Mouse (Mus musculus): ENCODE measurements around the gene Maco1. TPM values are rescaled to one million over a fixed set of nuclear protein-coding genes. Genes with fewer than 3 reads are reported as not detected.

The Maco1 gene
- polyA plus RNA-seq, 1 experiment from 2014 or later, result 22.6 TPM

DNA sequence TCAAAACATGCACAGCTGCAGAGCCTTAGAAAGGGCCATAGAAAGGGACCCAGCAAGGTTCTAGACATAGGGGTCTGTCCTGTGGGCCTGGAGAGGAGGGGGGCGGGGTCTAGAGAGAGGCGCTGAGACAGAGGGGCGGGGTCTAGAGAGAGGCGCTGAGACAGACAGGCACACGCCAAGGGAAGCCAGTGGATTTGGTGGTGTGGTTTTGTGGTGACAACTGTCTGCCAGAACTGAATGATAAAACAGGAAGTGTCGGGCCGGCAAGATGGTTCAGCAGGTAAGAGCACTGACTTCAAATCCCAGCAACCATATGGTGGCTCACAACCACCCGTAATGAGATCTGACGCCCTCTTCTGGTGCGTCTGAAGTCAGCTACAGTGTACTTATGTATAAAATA, 66.2 kb downstream of the Maco1 start:
- 32% methylated on average over 10 of the region's 10 CpGs for WGBS (ENCODE audit: insufficient replicate concordance)
- Histone ChIP-seq H3K27ac (ENCODE audit: low read depth, low read length) (no peak overlapping the region), H3K4me2 (no peak overlapping the region), H3K27me3 (ENCODE audit: control insufficient read depth, insufficient read depth, low read length) (no peaks in the 10 kb centered on the region), H3K36me3 (ENCODE audit: control insufficient read depth, insufficient read depth, low read length) (no peaks in the 10 kb centered on the region), H3K4me3 (ENCODE audit: low read depth, low read length) (no peak overlapping the region), H3K9me3 (replicated peaks; ENCODE audit: control insufficient read depth, low read length) (no peaks in the 10 kb centered on the region), H3K4me1 (ENCODE audit: control insufficient read depth, insufficient read depth, low read length) (no peaks in the 10 kb centered on the region), H3K9ac (ENCODE audit: low read depth, low read length) (no peak overlapping the region)
- ATAC-seq (replicated peaks; ENCODE audit: insufficient number of reproducible peaks, low FRiP score, low TSS enrichment), result no peak

DNA sequence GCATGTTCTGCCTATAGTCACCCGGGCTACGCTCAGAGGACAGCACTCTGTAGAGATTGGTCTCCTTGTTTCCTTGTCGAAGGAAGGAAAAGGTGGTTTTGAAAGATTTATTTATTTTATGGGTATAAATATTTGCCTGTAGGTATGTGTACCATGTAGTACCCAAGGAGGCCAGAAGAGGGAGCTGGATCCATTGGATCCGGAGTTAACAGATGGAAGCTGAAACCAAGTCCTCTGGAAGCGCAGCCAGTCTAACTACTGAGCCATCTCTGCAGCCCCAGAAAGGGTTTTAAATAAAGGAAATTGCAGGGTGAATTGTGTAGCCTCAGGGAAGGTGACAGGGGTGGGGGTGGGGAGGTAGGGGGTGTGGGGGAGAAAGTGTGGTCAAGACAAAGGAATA, 68.4 kb downstream of the Maco1 start:
- Histone ChIP-seq H3K36me3 (ENCODE audit: control insufficient read depth, insufficient read depth, low read length) (no peaks in the 10 kb centered on the region), H3K9ac (ENCODE audit: low read depth, low read length) (no peak overlapping the region), H3K4me3 (ENCODE audit: low read depth, low read length) (no peak overlapping the region), H3K4me1 (ENCODE audit: control insufficient read depth, insufficient read depth, low read length) (no peaks in the 10 kb centered on the region), H3K27me3 (ENCODE audit: control insufficient read depth, insufficient read depth, low read length) (no peaks in the 10 kb centered on the region), H3K9me3 (replicated peaks; ENCODE audit: control insufficient read depth, low read length) (no peaks in the 10 kb centered on the region), H3K4me2 (no peak overlapping the region), H3K27ac (ENCODE audit: low read depth, low read length) (no peak overlapping the region)
- no peak for ATAC-seq (replicated peaks; ENCODE audit: insufficient number of reproducible peaks, low FRiP score, low TSS enrichment)
- 57% methylated on average over 5 of the region's 5 CpGs for WGBS (ENCODE audit: insufficient replicate concordance)

DNA sequence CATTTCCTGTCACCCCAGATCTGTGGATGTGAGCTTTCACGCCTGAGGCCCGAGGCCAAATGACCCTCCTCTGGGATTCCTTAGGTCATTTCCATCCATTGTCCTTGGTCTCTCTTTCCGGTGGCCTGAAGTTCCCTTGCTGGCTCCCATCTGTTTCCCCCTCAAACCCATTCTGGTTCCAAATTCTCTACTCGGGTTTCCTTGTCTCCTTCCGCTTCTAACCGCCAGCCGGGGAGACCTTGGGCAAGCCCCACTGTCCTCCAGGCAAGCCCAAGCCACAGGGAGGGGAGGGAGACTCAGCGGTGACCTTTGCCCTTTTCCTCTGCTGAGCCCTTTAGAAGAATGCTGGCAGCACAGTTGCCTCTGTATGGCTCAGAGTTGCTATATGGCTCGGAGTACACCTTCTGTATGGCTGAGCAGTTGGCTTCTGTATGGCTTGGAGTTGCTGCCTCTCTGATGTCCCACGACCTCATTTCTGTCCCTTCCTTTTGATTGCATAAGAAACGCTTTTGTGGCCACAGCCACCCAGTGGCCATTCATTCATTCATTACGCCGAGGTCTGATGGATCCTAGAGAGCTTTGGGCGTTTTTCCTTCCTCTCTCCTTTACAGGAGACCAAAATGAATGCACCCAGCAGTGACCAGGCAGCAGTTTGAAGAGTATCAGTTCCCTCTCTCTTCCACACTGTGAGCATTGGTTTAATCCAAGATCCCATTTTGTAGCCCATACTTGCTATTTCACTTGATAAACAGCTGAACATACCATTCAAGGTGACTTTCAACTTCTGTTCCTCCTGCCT, 73.8 kb downstream of the Maco1 start:
- 47% methylated on average over 14 of the region's 14 CpGs for WGBS (ENCODE audit: insufficient replicate concordance)
- H3K9me3 ChIP-seq (replicated peaks; ENCODE audit: control insufficient read depth, low read length), result no peaks in the 10 kb centered on the region
- no peaks in the 10 kb centered on the region for H3K36me3 ChIP-seq (ENCODE audit: control insufficient read depth, insufficient read depth, low read length)
- H3K4me3 ChIP-seq (ENCODE audit: low read depth, low read length), result no peak overlapping the region
- H3K9ac ChIP-seq (ENCODE audit: low read depth, low read length), result no peak overlapping the region
- H3K4me2 ChIP-seq, result no peak overlapping the region
- no peak overlapping the region for H3K27ac ChIP-seq (ENCODE audit: low read depth, low read length)
- ATAC-seq (replicated peaks; ENCODE audit: insufficient number of reproducible peaks, low FRiP score, low TSS enrichment), result no peak
- H3K27me3 ChIP-seq (ENCODE audit: control insufficient read depth, insufficient read depth, low read length), result no peaks in the 10 kb centered on the region
- peaks cover 10% of the 10 kb centered on the region for H3K4me1 ChIP-seq (ENCODE audit: control insufficient read depth, insufficient read depth, low read length)

GRCm38 (mm10) chr4:134776246-134776645, 76.9 kb downstream of the Maco1 start:
- Histone ChIP-seq H3K27me3 (ENCODE audit: control insufficient read depth, insufficient read depth, low read length) (no peaks in the 10 kb centered on the region), H3K36me3 (ENCODE audit: control insufficient read depth, insufficient read depth, low read length) (no peaks in the 10 kb centered on the region), H3K9ac (ENCODE audit: low read depth, low read length) (no peak overlapping the region), H3K4me3 (ENCODE audit: low read depth, low read length) (no peak overlapping the region), H3K4me2 (no peak overlapping the region), H3K4me1 (ENCODE audit: control insufficient read depth, insufficient read depth, low read length) (peaks cover 15% of the 10 kb centered on the region), H3K9me3 (replicated peaks; ENCODE audit: control insufficient read depth, low read length) (no peaks in the 10 kb centered on the region), H3K27ac (ENCODE audit: low read depth, low read length) (no peak overlapping the region)
- WGBS (ENCODE audit: insufficient replicate concordance), result 76% methylated on average over 7 of the region's 7 CpGs
- no peak for ATAC-seq (replicated peaks; ENCODE audit: insufficient number of reproducible peaks, low FRiP score, low TSS enrichment)

DNA sequence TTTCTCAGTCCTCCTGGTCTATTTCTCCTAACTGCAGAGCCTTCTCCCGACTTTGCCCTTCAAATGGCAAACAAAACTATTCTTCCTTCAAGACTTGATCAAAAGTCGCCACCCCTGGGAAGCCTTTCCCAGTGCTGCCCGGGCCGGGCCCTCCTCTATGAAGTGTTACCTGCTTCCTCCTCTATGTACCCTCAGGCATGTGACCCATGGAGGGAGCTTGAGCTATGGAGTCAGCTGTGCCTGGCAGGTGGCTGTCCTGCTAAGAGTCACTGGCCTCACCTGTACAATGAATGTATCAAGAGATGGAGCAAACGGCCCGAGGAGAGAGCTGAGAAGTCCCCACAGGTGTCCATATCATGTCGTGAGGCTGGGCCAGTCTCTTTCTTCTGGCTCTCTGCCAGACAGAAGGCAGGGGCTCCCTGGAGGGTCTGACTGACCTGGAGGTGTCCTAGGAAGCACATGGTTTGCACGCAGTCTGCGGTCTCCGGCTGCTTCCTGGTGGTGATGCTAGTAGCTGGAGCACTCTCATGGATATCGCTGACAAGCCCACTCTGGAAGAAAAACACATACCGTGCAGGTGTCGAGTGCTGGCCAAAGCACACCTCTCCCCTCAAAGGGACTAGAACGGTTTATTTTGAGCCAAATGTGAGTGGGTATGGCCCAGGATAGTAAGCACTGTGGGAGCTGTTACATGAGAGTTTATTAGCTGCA, 77.8 kb downstream of the Maco1 start:
- no peak overlapping the region for H3K4me3 ChIP-seq (ENCODE audit: low read depth, low read length)
- no peaks in the 10 kb centered on the region for H3K27me3 ChIP-seq (ENCODE audit: control insufficient read depth, insufficient read depth, low read length)
- H3K9ac ChIP-seq (ENCODE audit: low read depth, low read length), result no peak overlapping the region
- ATAC-seq (replicated peaks; ENCODE audit: insufficient number of reproducible peaks, low FRiP score, low TSS enrichment), result no peak
- H3K4me2 ChIP-seq, result no peak overlapping the region
- H3K36me3 ChIP-seq (ENCODE audit: control insufficient read depth, insufficient read depth, low read length), result no peaks in the 10 kb centered on the region
- H3K27ac ChIP-seq (ENCODE audit: low read depth, low read length), result no peak overlapping the region
- no peaks in the 10 kb centered on the region for H3K9me3 ChIP-seq (replicated peaks; ENCODE audit: control insufficient read depth, low read length)
- WGBS (ENCODE audit: insufficient replicate concordance), result 42% methylated on average over 14 of the region's 14 CpGs
- peaks cover 15% of the 10 kb centered on the region for H3K4me1 ChIP-seq (ENCODE audit: control insufficient read depth, insufficient read depth, low read length)

- H3K9ac ChIP-seq (ENCODE audit: low read depth, low read length), result no peak overlapping the region
- ATAC-seq (replicated peaks; ENCODE audit: insufficient number of reproducible peaks, low FRiP score, low TSS enrichment), result no peak
- H3K4me3 ChIP-seq (ENCODE audit: low read depth, low read length), result no peak overlapping the region
- H3K27ac ChIP-seq (ENCODE audit: low read depth, low read length), result no peak overlapping the region
- no peaks in the 10 kb centered on the region for H3K27me3 ChIP-seq (ENCODE audit: control insufficient read depth, insufficient read depth, low read length)
- no peaks in the 10 kb centered on the region for H3K36me3 ChIP-seq (ENCODE audit: control insufficient read depth, insufficient read depth, low read length)
- H3K4me1 ChIP-seq (ENCODE audit: control insufficient read depth, insufficient read depth, low read length), result peaks cover 12% of the 10 kb centered on the region
- 85% methylated on average over 6 of the region's 6 CpGs for WGBS (ENCODE audit: insufficient replicate concordance)
- no peaks in the 10 kb centered on the region for H3K9me3 ChIP-seq (replicated peaks; ENCODE audit: control insufficient read depth, low read length)
- H3K4me2 ChIP-seq, result no peak overlapping the region
Measured at GRCm38 (mm10) chr4:134774126-134774525, 79.0 kb downstream of the Maco1 start.

- H3K36me3 ChIP-seq (ENCODE audit: control insufficient read depth, insufficient read depth, low read length), result no peaks in the 10 kb centered on the region
- no peak overlapping the region for H3K9ac ChIP-seq (ENCODE audit: low read depth, low read length)
- ATAC-seq (replicated peaks; ENCODE audit: insufficient number of reproducible peaks, low FRiP score, low TSS enrichment), result no peak
- no peak overlapping the region for H3K4me3 ChIP-seq (ENCODE audit: low read depth, low read length)
- no peak overlapping the region for H3K4me2 ChIP-seq
- no peak overlapping the region for H3K27ac ChIP-seq (ENCODE audit: low read depth, low read length)
- no peaks in the 10 kb centered on the region for H3K9me3 ChIP-seq (replicated peaks; ENCODE audit: control insufficient read depth, low read length)
- H3K27me3 ChIP-seq (ENCODE audit: control insufficient read depth, insufficient read depth, low read length), result no peaks in the 10 kb centered on the region
- H3K4me1 ChIP-seq (ENCODE audit: control insufficient read depth, insufficient read depth, low read length), result peaks cover 16% of the 10 kb centered on the region
- 41% methylated on average over 4 of the region's 4 CpGs for WGBS (ENCODE audit: insufficient replicate concordance)
Measured at GRCm38 (mm10) chr4:134772805-134773674, 80.1 kb downstream of the Maco1 start.

DNA sequence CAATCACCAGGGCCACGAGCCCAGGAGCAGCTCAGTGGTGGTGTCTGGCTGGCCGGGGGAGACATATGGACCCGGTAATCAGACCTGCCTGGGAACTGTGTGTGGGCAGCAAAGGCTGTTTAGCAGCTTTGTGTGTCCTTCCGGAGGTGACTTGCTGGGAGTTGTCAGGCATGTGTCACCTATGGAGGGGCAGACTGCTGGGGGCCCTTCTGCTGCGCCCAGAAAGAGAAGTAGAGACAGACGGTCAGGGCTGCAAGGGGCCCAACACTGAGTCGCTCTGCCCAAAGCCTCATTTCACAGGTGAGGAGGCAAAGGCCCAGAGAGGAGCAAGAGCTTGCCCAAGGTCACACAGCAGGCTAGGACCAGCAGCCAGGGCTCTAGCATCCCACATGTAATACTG, 83.3 kb downstream of the Maco1 start:
- no peak for ATAC-seq (replicated peaks; ENCODE audit: insufficient number of reproducible peaks, low FRiP score, low TSS enrichment)
- no peaks in the 10 kb centered on the region for H3K36me3 ChIP-seq (ENCODE audit: control insufficient read depth, insufficient read depth, low read length)
- no peak overlapping the region for H3K4me2 ChIP-seq
- H3K9me3 ChIP-seq (replicated peaks; ENCODE audit: control insufficient read depth, low read length), result no peaks in the 10 kb centered on the region
- H3K27me3 ChIP-seq (ENCODE audit: control insufficient read depth, insufficient read depth, low read length), result no peaks in the 10 kb centered on the region
- no peak overlapping the region for H3K4me3 ChIP-seq (ENCODE audit: low read depth, low read length)
- H3K9ac ChIP-seq (ENCODE audit: low read depth, low read length), result no peak overlapping the region
- 62% methylated on average over 7 of the region's 7 CpGs for WGBS (ENCODE audit: insufficient replicate concordance)
- H3K4me1 ChIP-seq (ENCODE audit: control insufficient read depth, insufficient read depth, low read length), result peaks cover 28% of the 10 kb centered on the region
- no peak overlapping the region for H3K27ac ChIP-seq (ENCODE audit: low read depth, low read length)

Data from heart, embryonic 11.5 days (tissue).